Mouse (Mus musculus) lung, adult 2 months (tissue): ENCODE measurements around the gene Rac3.

ENCODE experiments used
- CTCF ChIP-seq: fragments of 200-500 bp; IDR thresholded peaks from 2 replicates; pipeline ENCODE4 v1.5.1; 2011; ENCODE audit warnings: mild to moderate bottlenecking, low read length, control low read depth; ENCODE audit not compliant: insufficient read depth
- POLR2A ChIP-seq: fragments of 200-500 bp; IDR thresholded peaks from 2 replicates; pipeline ENCODE4 v1.6.1; 2011; ENCODE audit warnings: low read depth, mild to moderate bottlenecking, control low read depth, low read length, borderline replicate concordance; ENCODE audit errors: extremely low read depth

GRCm38 (mm10) chr11:120697741-120698140, 23.5 kb upstream of the Rac3 start:
- no peak for TF ChIP-seq POLR2A
- TF ChIP-seq CTCF, result no peak
